Mouse (Mus musculus) kidney, adult 18-20 months (tissue): ENCODE measurements around the gene Smndc1.

Experiments used
- DNase-seq: peaks from one replicate; pipeline ENCODE4 v3.0.0; 2021

Gene Smndc1

DNA sequence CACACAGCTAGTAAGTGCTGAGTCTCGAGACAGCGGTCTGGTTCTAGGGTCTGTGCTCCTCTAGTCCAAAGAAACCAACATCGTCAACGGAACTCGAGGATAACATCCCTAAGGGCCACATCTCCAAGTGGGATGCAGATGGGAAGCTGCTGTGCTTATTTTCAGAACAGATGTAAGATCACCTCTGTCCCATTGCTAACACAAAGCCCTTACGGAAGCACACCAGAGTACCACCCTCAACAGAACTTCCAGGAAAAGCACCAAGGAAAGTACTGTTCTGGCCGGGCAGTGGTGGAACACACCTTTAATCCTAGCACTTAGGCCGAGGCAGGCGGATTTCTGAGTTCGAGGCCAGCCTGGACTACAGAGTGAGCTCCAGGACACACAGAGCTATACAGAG lies 12.0 kb downstream of the Smndc1 start:
- no peak for DNase-seq

DNA sequence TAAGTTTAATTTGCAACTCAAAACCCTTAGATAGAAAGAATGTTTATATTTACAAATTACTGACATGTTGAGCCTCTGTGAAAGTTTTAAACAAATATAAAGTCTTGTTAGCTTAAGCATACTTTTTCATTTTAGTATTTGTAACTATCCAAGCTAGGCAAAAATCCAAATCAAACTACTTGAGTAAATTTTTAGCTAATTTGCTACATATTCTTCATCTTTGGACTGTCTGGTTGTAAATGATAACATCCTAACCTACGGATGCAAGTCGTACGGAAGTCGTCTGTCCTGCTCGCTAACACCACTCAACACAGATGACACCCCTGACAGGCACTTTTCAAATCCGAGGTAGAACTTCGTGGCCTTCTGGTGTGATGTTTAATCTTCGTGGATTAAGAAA lies 12.7 kb downstream of the Smndc1 start:
- no peak for DNase-seq

DNA sequence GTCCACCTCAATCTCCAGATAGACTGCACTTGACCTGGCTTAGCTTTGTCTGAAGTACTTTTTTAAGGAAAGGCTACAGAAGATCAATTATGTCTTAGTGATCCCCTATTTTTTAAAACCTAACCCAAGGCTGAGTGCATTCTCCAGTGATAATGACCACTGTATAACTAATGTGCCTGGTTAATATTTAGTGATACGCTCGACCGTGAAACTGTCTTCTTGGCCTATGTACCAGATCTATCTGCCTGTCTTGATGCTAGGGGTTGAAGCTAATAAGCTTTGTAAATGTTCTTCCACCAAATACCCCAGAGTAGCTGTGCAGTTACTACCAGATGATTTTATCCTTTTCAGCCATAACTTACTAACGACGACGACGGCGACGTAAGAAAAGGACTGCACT lies 14.6 kb downstream of the Smndc1 start:
- no peak for DNase-seq

DNA sequence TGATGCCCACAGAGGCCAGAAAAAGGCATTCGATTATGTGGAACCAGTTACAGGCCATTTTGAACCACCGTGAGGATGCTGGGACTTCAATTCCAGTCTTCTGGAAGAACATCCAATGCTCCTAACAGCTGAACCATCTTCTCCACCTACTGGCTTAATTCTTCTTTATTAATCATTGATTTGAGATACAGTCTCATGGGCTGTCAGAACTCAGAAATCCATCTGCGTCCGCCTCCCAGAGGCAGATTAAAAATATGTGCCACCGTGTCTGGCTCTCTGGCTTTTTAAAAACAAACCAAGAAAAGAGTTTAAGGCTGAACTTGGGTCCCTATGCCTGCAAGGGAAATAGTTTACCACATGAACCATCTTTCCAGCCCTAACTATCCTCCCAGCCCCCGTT lies 15.1 kb downstream of the Smndc1 start:
- DNase-seq: no peak

DNA sequence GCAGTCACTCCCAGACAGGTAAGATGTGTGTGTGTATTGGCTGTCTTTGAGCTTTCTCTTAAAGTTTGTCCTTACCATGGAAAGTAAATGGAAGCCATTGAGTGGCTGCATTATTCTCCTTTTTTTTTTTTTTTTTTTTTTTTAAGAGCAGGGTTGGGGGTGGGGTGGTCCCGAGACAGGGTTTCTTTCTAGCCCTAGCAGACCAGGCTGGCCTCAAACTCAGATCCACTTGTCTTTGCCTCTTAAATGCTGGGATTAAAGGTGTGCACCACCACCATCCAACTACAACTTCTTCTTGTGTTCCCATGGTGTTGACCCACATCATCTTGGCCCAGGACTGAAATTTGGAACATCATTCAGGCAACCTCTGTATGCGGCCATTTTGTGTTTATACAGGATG lies 16.8 kb downstream of the Smndc1 start:
- DNase-seq: no peak

DNA sequence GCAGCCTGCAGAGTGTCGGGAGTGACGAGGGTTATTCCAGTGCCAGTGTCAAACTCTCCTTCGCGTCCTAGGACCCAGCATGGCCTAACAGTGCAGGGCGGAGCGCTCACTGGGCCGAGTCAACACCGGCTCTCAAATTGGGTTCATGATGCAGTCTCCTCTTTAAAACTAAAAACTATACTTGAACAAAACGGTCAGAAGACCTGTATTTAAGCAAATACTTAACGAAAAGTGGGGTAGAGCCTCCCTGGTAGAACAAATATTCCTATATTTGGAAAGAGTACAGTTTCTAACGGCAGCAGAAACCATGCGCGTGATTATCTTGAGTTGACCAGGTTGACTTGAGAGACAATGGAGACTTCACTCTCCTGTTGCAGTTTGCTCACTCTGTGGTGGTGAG lies 18.7 kb downstream of the Smndc1 start, which contains the start of gene Gm10197:
Gene Gm10197, minus strand, starts transcription at position 101 of the 400 bp plus-strand sequence.
- DNase-seq: no peak

DNA sequence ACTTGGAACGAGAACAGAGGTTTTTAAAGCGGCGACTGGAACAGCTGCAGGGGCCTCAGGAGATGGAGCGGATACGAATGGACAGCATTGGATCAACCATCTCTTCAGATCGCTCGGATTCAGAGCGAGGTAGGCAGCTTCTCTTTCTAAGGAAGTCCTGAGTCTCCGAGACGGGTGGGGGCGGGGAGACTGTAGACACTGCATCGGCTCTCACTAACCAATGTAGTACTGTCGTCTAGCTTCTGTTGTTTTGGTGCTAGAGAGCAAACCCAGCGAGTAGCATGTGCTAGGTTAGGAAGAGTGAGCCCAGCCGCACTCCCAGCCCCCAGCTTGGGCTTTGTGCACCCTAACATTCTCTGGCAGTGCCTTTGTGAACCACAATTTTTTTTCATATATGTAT lies 20.1 kb downstream of the Smndc1 start:
- no peak for DNase-seq

DNA sequence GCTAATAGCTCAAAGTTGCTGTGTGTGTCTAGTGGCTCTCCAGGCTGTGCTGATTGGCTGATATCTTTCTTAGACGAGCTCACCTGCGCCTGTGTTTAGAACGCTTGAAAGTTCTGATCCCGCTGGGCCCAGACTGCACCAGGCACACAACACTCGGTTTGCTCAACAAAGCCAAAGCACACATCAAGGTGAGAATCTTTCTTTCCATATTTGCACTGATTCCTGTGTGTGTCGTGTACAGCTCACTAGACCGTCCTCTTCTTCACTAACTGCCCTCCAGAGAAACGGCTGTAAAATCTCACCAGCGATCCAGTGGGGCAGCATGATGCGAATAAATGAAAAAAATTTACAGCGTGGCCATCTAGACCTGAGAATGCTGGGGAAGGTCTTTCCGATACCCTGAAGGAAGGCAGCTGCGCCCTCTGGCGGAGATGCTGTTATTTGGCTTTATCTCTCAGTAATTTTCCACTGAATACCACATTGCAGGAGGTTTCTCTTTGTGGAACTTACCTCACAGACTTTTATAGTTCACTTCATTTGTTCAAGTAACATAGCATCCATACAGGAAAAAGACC lies 20.8 kb downstream of the Smndc1 start:
- DNase-seq: peak; percentile 91

DNA sequence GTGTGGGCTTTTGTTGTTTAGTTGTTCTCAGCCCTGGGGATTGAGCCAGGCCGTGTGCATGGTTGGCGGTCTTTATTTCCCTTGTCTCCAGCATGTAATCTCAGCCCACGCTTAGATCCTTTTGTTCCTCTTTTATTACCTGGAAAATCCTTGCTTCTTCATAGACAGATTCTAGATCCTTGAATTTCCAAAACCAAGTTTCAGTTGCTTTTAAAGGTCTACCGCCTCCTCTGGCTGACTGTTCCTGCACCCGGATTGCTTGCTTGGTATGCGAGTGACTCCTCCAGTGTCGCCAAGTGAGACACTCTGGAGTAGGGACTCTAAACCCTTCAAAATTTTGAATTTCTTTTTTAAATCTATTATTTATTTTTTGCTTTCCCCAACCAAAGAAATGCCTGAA lies 23.5 kb downstream of the Smndc1 start:
- DNase-seq: no peak

DNA sequence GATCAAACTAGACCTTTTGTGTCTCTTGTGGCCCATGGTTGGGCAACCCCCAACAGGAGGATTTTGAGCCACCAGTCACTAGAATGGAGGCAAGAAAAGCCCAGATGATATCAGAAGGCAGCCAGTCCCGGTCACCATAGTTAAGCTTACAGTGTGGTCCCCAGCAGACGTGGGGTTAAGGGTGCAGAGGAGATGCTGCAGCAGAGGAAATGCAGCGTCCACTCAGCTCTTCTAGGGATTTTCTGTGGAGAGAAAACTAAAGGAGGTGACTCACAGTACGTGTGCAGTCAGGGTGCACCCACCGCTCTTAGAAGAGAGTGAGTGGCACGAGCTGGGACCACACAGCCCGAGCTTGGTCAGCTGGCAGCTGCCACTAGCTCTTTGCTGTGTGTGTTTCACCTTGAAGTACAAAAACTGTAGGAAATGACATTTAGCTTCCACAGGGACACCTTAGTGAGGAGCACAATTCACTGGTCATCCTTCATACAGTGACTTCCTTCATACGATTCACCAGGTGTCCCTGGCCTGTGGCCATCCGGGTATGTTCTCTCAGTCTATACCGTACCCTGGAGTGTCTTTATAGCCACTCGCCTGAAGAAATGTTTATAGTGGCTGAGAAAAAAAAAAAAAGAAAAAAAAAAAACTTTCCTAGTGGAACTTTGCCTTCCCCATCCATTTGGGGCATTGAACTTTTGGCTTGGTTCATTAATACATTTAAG lies 24.2 kb downstream of the Smndc1 start:
- DNase-seq: no peak

DNA sequence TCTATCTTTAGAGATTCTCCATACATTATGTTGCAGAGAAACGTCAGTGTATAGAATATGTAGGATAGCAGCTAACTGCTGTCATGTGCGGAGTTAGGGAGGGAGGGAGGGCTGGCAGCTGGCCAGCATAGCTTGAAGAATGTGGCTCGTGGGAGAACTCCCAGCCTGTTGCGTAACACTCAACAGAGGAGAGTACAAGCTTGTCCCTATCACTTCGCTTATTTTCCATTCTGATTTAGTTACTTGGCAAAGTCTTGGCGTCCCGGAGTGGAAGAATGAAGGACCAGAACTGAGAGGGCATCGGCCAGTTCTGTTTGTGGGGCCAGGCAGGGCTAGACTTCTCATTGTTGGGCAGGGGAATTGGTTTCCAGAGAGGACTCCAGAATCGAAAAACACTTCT lies 25.4 kb downstream of the Smndc1 start:
- peak; percentile 75 for DNase-seq

DNA sequence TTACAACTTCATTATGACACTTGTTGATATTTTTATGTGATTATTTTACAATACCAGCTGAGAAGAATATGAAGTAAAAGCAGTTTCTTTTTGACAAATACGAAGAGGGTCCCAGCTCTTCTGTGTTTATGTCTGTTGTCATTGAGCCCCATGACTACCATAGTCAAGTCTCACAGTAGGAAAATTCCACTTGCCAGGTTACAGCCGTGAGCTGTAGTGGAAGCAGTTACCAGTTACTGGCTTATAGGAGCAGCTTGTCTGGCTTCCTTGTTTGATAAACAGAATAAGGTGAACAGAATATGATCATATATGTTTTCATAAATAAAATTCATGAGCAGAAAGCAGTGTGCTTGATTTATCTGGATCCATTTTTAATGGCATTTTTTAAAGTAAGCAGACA lies 25.8 kb downstream of the Smndc1 start:
- no peak for DNase-seq

DNA sequence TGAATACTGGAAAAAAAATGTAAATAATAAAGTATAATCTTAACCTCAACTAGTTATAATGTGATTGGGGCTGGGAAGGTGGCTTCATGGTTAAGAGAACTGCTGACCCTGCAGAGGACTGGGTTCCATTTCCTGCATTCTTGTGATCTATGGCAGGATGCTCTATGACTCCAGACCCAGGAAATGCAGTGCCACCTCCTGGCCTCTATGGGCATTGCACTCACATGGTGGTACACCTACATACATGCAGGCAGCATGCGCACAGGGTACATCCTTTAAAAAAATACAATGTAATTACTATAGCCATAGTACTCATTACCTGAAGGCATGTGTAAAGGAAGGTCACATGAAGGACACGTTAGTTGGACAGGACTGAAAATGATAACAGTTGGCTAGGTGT lies 27.4 kb downstream of the Smndc1 start:
- no peak for DNase-seq

DNA sequence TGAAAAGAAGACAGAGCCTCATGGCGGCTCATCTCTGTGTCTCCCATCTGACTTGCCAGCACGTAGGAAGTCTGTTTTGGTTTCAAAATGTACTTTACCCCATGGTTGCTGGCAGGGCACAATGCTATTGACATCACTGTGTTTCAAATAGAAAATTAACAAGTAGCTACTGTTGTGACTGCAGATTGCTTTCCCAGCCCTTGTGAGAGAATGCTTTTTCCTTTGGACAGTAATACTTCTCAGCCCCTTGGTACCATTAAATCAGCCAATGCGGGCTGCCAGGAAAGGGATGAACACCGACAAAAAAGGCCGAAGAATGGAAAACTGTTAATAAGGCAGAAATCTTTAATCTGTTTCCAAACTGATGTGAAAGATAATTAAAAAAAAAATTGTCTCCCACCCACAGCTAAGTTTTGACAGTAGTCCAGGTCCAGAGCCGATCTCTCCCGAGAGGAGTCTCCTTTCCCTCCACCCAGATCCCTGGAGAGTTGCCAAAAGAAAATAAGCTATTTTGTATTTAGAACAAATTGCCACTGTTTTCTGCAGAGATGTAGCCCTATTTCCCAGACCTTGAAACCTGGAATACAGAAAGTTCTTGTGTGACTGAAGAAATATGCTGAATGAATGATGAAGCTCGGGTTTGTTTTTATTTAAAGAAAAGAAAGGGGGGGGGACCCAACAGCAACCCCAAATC lies 30.0 kb downstream of the Smndc1 start:
- no peak for DNase-seq

DNA sequence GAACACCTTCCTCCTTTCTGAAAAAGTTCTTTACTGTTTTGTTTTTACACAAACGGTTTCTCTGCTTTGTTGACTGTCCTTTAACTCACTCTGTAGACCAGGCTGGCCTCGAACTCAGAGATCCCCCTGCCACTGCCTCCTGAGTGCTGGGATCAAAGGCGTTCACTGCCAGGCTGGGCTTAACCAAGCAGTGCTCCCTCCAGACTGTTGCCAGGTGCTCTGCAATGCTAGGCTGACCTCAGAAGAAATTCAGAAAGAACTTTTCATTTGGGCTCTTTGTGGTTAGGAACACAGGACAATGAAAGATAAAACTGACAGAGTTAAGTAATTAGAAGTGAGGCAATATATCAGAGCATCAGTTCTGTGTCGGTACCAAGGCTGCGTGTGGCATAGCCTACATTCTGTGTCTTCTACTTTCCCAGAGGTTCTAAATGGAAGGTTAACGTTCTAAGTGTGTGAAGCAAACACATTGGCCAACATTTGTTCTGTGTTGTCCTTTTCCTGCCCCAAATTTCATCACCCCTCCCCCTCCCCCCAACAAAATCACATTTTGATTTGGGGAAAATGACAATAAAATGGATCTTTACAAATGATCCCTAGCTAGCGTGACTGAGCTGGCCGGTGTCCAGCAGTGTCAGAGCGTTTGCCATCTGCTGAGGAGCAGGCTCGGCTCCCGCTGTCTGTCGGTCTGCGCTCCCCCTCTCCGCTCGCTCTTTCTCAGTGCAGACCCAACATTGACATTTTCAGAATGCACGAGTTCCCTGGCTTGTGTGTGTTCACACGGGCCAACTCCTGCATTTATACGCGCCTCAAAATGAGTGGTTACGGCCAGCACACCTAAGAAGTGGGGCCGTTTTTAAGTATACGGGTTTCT lies 31.0 kb downstream of the Smndc1 start:
- DNase-seq: peak; percentile 70

DNA sequence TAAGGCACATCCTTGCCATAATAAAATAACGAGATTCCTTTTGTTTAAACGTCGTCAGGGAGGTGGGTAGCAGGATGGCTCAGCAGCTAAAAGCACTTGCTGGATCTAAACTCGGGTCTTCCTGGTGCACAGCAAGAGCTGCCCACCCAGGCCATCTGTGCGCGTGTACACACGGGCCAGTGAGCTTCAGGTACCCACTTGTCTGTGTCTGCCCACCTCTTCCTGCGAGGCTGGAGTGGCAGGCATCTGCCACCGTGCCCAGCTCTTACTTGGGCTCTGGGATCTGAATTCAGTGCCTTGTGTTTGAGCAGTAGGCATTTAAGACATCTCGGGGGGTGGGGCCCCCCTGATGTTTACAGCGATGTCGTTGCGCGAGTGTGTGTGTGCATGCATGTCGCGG lies 35.3 kb downstream of the Smndc1 start:
- no peak for DNase-seq

DNA sequence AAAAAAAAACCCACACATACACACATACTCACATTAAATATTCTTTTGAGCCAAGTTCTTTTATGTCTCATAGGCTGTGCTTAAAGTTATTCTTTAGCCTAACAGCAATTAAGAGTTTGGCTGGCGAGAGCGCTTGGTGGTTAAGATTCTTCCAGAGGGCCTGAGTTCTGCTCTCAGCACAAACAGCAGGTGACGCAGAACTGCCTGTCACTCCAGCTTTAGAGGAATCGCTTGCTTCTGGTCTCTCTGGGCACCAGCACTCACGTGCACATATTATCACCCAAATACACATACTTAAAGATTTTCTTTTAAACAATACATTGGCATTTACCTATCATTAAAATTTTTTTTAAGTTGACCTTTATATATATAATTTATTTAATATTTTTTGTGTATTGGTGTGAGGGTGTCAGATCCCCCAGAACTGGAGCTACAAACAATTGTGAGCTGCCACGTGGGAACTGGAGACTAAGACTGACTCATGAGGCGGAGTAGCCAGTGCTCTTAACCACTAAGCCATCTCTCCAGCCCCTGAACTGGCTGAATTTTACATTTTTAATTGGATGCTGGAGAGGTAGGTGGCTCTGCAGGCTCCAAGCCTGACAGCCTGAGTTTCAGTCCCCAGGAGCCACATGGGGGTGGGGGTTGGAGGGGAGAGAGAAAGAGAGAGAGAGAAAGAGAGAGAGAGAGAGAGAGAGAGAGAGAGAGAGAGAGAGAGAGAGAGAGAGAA lies 35.9 kb downstream of the Smndc1 start:
- no peak for DNase-seq

DNA sequence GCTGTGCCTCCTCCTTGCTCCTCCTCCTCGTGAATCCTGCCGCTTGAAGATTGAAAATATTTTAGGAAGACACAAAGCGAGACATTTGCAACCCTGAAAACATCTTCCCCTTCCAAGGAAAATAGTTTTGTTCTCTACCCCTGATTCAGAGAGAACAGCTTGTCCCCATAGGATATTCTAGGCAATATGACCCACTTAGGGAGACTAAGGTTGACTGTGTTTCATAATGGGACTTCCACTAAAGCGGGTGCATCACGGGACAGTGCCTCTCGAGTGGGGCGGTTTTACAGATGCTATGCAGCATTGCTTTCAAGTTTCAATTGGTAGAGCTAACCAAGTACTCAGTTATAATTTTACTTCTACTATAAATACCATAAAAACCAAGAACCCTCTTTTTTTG lies 36.5 kb downstream of the Smndc1 start:
- no peak for DNase-seq

DNA sequence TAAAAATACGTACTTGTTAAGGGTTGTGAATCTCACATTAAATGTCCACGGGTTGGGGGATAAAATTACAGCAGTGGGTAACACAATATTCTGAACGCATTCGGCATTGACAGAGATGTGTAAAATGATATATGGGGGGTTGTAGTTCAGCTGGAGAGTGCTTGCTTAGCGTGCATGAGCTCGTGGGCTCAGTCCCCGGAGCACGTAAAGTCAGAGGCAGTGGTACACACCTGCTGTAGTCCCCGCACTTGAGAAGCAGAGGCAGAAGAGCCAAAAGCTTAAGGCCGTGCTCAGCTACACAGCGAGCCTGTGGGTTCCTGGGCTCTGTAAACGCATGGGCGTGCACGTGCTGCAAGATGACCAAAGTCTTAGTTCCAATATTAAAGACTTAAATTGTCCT lies 44.6 kb downstream of the Smndc1 start:
- DNase-seq: no peak

DNA sequence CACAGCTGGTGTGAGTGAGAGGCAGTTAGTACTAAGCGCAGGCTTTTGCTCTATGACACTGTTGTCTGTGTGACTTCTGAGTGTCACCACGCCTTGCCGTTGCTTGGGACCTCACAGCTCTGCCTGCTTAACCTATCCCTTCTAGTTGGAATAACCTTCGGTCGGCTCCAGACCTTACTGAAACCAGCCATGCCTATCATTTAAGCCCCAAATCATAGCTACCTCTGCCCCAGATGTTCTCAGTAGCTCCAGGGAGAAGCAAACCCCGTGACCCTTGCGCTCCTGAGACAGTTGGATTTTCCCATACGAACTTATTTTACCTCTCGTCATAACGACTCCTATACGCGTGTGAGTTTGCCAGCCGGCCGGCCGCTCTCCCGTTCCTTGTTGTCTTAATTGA lies 46.3 kb downstream of the Smndc1 start:
- peak; percentile 59 for DNase-seq

DNA sequence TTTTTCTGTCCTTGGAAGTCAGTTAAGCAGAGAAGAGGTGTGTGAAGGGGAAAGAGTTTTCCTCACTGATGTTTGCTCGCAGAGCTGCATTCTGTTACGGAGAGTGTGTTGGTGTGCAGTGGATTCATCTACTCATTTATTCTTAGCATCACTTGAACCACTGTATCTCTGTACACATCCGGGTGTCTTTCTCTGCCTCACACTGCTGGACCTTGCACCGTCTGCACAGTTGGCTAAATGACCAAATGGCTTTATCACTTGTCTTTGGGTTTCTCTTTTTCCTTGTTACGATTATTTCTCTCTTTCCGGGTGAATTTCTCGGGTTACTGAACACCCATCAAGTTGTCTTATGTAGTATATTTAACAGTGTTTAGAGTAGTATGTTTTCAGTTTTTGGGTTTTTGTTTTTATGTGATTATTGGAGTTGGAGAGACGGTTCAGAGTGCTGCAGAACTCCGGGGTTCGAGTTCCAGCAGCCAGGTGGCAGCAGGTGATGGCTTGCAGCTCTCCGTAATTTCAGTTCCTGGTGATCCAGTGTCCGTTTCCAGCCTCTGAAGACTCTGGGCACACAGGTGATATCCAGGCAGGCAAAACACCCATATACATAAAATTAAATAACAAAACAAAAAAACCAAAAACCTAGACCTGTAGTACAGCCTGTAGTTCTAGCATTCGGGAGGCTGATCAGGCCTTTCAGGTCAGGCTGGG lies 47.0 kb downstream of the Smndc1 start:
- peak; percentile 35 for DNase-seq

DNA sequence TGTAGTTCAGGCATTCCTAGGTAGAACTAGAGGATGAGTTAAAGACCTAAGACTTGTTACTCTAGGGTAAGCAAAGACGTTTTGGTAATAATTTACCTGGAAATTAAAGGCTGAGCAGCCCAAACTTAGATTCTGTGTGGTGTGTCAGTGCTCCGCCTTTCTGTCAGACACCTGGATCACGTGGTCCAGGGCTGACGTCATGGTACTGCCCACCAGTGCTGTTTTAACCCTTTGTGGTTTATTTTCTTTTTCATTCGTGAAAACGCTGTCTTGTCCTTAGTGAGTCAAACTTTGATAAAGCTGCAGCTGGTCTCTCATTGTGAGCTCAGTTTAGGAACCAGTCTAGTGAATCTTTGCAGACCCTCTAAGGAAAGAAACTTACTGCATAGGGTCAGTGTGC lies 50.0 kb downstream of the Smndc1 start:
- peak; percentile 75 for DNase-seq
